Mouse (Mus musculus) megakaryocyte, embryonic 14.5 days (primary cell): ENCODE results near the gene Strip2. TPM values are rescaled to one million over a fixed set of nuclear protein-coding genes. Genes with fewer than 3 reads are reported as not detected.
A peak's percentile ranks its signal among the peaks of the same experiment; 100 is the strongest.

ENCODE experiments used
- H3K27me3 ChIP-seq: replicated peaks from 2 replicates; pipeline ENCODE3; 2012; ENCODE audit warnings: inconsistent platforms
- H3K36me3 ChIP-seq: replicated peaks from 2 replicates; pipeline ENCODE3; 2012; ENCODE audit warnings: low read length, inconsistent platforms, mixed read lengths
- H3K4me1 ChIP-seq: 2 replicates; pipeline ENCODE4 v1.6.1; 2012; ENCODE audit warnings: inconsistent platforms
- H3K4me3 ChIP-seq: replicated peaks from 2 replicates; pipeline ENCODE3; 2012; ENCODE audit warnings: moderate library complexity, mild to moderate bottlenecking, inconsistent platforms
- H3K9me3 ChIP-seq: 2 replicates; pipeline ENCODE4 v1.6.1; 2012; ENCODE audit warnings: inconsistent platforms
- FLI1 ChIP-seq: IDR thresholded peaks from 2 replicates; pipeline ENCODE4 v1.6.1; 2012; ENCODE audit warnings: low read length, inconsistent platforms, mixed read lengths
- GATA1 ChIP-seq: IDR thresholded peaks from 3 replicates; pipeline ENCODE4 v1.6.1; 2012; ENCODE audit warnings: mixed read lengths, low read length, inconsistent platforms, borderline replicate concordance
- polyA plus RNA-seq: library from polyadenylated mRNA; stranded (reverse); fragments of >175 nt; gene quantifications from 2 replicates; pipeline ENCODE4 v1.2.3, GENCODE M21; 2012; ENCODE audit warnings: low replicate concordance; ENCODE audit not compliant: insufficient read depth

The Strip2 gene
- polyA plus RNA-seq, 1 experiment = not detected

GRCm38 (mm10) chr6:29956749-29957148 is 39.9 kb downstream of the Strip2 start:
- H3K4me1 ChIP-seq = 0 out of 2 replicates have a peak, but pooled peaks cover 3% of the 10 kb centered on the region
- peaks cover 20% of the 10 kb centered on the region for H3K27me3 ChIP-seq
- TF ChIP-seq GATA1 (no peak), FLI1 (no peak)
- H3K9me3 ChIP-seq = no peaks in the 10 kb centered on the region
- H3K36me3 ChIP-seq = no peaks in the 10 kb centered on the region
- no peak overlapping the region for H3K4me3 ChIP-seq

- H3K36me3 ChIP-seq = no peaks in the 10 kb centered on the region
- H3K4me3 ChIP-seq = no peak overlapping the region
- no peaks in the 10 kb centered on the region for H3K4me1 ChIP-seq
- H3K9me3 ChIP-seq = peaks cover 4% of the 10 kb centered on the region; the same call in 1 of the 2 replicates
- peaks cover 21% of the 10 kb centered on the region for H3K27me3 ChIP-seq
- TF ChIP-seq FLI1 = no peak
- no peak for TF ChIP-seq GATA1
Measured at GRCm38 (mm10) chr6:29958669-29959068, 41.9 kb downstream of the Strip2 start.

- no peaks in the 10 kb centered on the region for H3K4me1 ChIP-seq
- peaks cover 22% of the 10 kb centered on the region for H3K27me3 ChIP-seq
- no peak overlapping the region for H3K4me3 ChIP-seq
- H3K9me3 ChIP-seq = peaks cover 4% of the 10 kb centered on the region; the same call in 1 of the 2 replicates
- TF ChIP-seq GATA1 (no peak), FLI1 (no peak)
- no peaks in the 10 kb centered on the region for H3K36me3 ChIP-seq
Measured at GRCm38 (mm10) chr6:29961081-29961480, 44.3 kb downstream of the Strip2 start.

- TF ChIP-seq FLI1 = no peak
- no peak for TF ChIP-seq GATA1
- Histone ChIP-seq H3K4me3 (no peak overlapping the region), H3K4me1 (peaks cover 7% of the 10 kb centered on the region; the same call in 1 of the 2 replicates), H3K9me3 (peaks cover 9% of the 10 kb centered on the region; the same call in 1 of the 2 replicates), H3K36me3 (no peaks in the 10 kb centered on the region), H3K27me3 (peaks cover 10% of the 10 kb centered on the region)
Measured at GRCm38 (mm10) chr6:29967917-29968316, 51.1 kb downstream of the Strip2 start.

GRCm38 (mm10) chr6:29973341-29973740 is 56.5 kb downstream of the Strip2 start:
- Histone ChIP-seq H3K27me3 (peaks cover 4% of the 10 kb centered on the region), H3K4me3 (no peak overlapping the region), H3K9me3 (peaks cover 5% of the 10 kb centered on the region; the same call in 1 of the 2 replicates), H3K4me1 (peaks cover 6% of the 10 kb centered on the region), H3K36me3 (no peaks in the 10 kb centered on the region)
- TF ChIP-seq FLI1 (no peak), GATA1 (no peak)

GRCm38 (mm10) chr6:29974836-29975235 is 58.0 kb downstream of the Strip2 start:
- H3K27me3 ChIP-seq = peaks cover 4% of the 10 kb centered on the region

GRCm38 (mm10) chr6:29980461-29980860 is 63.6 kb downstream of the Strip2 start:
- H3K4me1 ChIP-seq = peaks cover 25% of the 10 kb centered on the region
- H3K9me3 ChIP-seq = no peaks in the 10 kb centered on the region
- TF ChIP-seq GATA1 (no peak), FLI1 (no peak)
- no peaks in the 10 kb centered on the region for H3K36me3 ChIP-seq
- peaks cover 3% of the 10 kb centered on the region for H3K27me3 ChIP-seq
- peak overlapping the region; percentile 20 for H3K4me3 ChIP-seq

More at GRCm38 (mm10) chr6:29974836-29975235, 58.0 kb downstream of the Strip2 start:
- H3K4me1 ChIP-seq = peaks cover 3% of the 10 kb centered on the region
- H3K9me3 ChIP-seq = no peaks in the 10 kb centered on the region
- no peak overlapping the region for H3K4me3 ChIP-seq
- no peaks in the 10 kb centered on the region for H3K36me3 ChIP-seq
- TF ChIP-seq FLI1 = no peak
- TF ChIP-seq GATA1 = no peak

GRCm38 (mm10) chr6:29981797-29982196 is 65.0 kb downstream of the Strip2 start:
- no peak overlapping the region for H3K4me3 ChIP-seq
- H3K36me3 ChIP-seq = no peaks in the 10 kb centered on the region
- peaks cover 3% of the 10 kb centered on the region for H3K27me3 ChIP-seq
- no peak for TF ChIP-seq FLI1
- TF ChIP-seq GATA1 = no peak
- peaks cover 39% of the 10 kb centered on the region for H3K4me1 ChIP-seq
- H3K9me3 ChIP-seq = no peaks in the 10 kb centered on the region

- peaks cover 52% of the 10 kb centered on the region for H3K4me1 ChIP-seq
- no peaks in the 10 kb centered on the region for H3K36me3 ChIP-seq
- peaks cover 3% of the 10 kb centered on the region for H3K27me3 ChIP-seq
- no peak for TF ChIP-seq GATA1
- TF ChIP-seq FLI1 = no peak
- no peaks in the 10 kb centered on the region for H3K9me3 ChIP-seq
- H3K4me3 ChIP-seq = peak overlapping the region; percentile 94
Measured at GRCm38 (mm10) chr6:29985058-29985498, 68.3 kb downstream of the Strip2 start.

GRCm38 (mm10) chr6:29985504-29985903 is 68.7 kb downstream of the Strip2 start:
- Histone ChIP-seq H3K4me3 (peak overlapping the region; percentile 94), H3K9me3 (no peaks in the 10 kb centered on the region), H3K27me3 (peaks cover 3% of the 10 kb centered on the region), H3K4me1 (peaks cover 49% of the 10 kb centered on the region), H3K36me3 (no peaks in the 10 kb centered on the region)
- no peak for TF ChIP-seq FLI1
- TF ChIP-seq GATA1 = no peak

GRCm38 (mm10) chr6:29985986-29986385 is 69.2 kb downstream of the Strip2 start:
- Histone ChIP-seq H3K4me1 (peaks cover 44% of the 10 kb centered on the region), H3K27me3 (no peaks in the 10 kb centered on the region), H3K9me3 (no peaks in the 10 kb centered on the region), H3K36me3 (no peaks in the 10 kb centered on the region), H3K4me3 (peak overlapping the region; percentile 94)
- no peak for TF ChIP-seq FLI1
